Mouse (Mus musculus) A20 (cell line): ENCODE measurements at regions not wholly inside any gene's neighbourhood (a gene's known extent, or its start where the extent isn't known, plus 50 kb on each side); places are given as distances from the start of the nearest gene placed in this dataset.

Source experiments
- DNase-seq: peaks from one replicate; pipeline ENCODE4 v3.0.0-alpha.2; 2011; ENCODE audit warnings: low read depth, low spot score

GRCm38 (mm10) chr11:44330851-44331773 is 68.8 kb upstream of the Il12b start:
- peak; percentile 66 for DNase-seq

DNA sequence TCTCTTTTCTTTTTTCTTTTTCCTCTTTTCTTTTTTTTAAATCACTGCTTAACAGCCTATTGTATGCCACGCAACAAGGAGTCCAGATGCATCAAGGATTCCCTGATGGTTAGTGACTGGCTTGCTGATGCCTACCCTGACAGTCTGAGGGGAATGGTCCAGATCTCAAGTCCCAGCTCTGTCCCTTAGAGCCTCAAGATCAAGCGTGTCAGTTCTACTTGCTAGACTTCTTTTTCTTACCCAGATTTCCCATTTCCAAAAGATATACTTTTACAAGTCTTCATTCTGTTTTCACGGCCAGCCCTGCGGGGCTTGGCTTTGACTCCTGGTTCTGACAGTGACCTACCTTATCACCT is 68.1 kb upstream of the Il12b start:
- DNase-seq: no peak

DNA sequence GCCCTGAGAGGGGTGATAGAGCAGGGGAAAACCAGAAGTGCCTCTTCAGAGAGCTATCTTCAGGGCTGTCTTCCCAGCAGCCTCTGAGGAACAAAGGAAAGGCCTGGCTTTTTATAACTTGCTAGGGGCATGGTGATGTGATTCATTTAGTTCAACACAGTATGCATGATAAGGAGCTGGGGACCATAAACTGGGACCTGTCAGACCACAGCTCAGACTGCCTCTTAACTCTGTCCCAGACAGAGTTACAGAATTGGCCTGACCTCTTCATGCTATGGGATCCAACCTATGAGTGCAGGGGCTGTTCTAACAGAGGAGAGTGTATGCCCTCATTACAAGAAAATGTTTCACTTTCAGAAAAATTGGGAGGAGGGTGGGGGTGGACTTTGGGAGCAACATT is 59.3 kb upstream of the Il12b start:
- DNase-seq: no peak

DNA sequence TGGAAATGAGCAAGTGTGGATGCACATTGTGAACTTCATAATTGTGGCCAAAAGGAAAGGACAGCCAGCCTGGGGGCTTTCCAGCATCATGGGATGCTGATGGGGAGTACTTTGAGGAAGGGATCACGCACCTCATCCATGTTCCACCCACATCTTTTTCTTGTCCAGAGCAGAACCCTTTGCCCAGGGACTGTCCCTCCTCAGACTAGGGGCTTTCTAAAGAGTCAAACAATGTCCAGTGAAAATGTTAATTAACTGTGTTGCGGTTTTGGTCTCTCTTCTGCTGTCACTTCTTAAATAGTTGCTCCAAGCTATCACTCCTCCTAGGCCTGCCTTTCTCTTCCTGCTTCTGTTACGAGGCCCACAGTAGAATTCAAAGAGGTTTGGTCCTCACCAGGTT is 51.6 kb upstream of the Il12b start:
- DNase-seq: no peak

- no peak for DNase-seq
These were observed 50.3 kb upstream of the Il12b start for GRCm38 (mm10) chr11:44349546-44349945.
